Mouse (Mus musculus) right cerebral cortex, postnatal 4 days (tissue): ENCODE results near the gene Nr0b2.

Source experiments
- DNase-seq: peaks from one replicate; pipeline ENCODE4 v3.0.0-alpha.2; 2022

Nr0b2 gene

GRCm38 (mm10) chr4:133563123-133563571 lies 10.0 kb downstream of the Nr0b2 start:
- DNase-seq: peak; percentile 19

- DNase-seq: no peak
Observed at GRCm38 (mm10) chr4:133567251-133567650, 14.1 kb downstream of the Nr0b2 start.

- DNase-seq: no peak
Observed at GRCm38 (mm10) chr4:133569291-133570065, 16.3 kb downstream of the Nr0b2 start.

GRCm38 (mm10) chr4:133570066-133570466 lies 16.9 kb downstream of the Nr0b2 start:
- no peak for DNase-seq

GRCm38 (mm10) chr4:133574070-133574842 lies 21.1 kb downstream of the Nr0b2 start, which contains the start of gene Gpatch3:
Gene Gpatch3, plus strand, starts transcription at chr4:133574745.
- peak; percentile 88 for DNase-seq

GRCm38 (mm10) chr4:133574843-133575202 lies 21.6 kb downstream of the Nr0b2 start:
- DNase-seq: no peak

- DNase-seq: no peak
Observed at GRCm38 (mm10) chr4:133577983-133578382, 24.8 kb downstream of the Nr0b2 start.

- no peak for DNase-seq
Observed at GRCm38 (mm10) chr4:133583690-133584058, 30.5 kb downstream of the Nr0b2 start.

- DNase-seq: peak; percentile 79
Observed at GRCm38 (mm10) chr4:133584059-133584951, 31.1 kb downstream of the Nr0b2 start, which contains the start of gene Gpn2. Gene Gpn2, plus strand, starts transcription at chr4:133584362.

- DNase-seq: peak; percentile 71
Observed at GRCm38 (mm10) chr4:133592570-133592969, 39.4 kb downstream of the Nr0b2 start.

GRCm38 (mm10) chr4:133595538-133595937 lies 42.4 kb downstream of the Nr0b2 start:
- no peak for DNase-seq

GRCm38 (mm10) chr4:133596084-133596483 lies 42.9 kb downstream of the Nr0b2 start:
- DNase-seq: no peak

GRCm38 (mm10) chr4:133598616-133599015 lies 45.4 kb downstream of the Nr0b2 start:
- no peak for DNase-seq

- no peak for DNase-seq
Observed at GRCm38 (mm10) chr4:133599116-133599515, 45.9 kb downstream of the Nr0b2 start.

- DNase-seq: peak; percentile 72
Observed at GRCm38 (mm10) chr4:133599571-133600073, 46.4 kb downstream of the Nr0b2 start.

- no peak for DNase-seq
Observed at GRCm38 (mm10) chr4:133600306-133600705, 47.1 kb downstream of the Nr0b2 start.

GRCm38 (mm10) chr4:133601721-133602218 lies 48.6 kb downstream of the Nr0b2 start, which contains the start of gene Sfn:
Gene Sfn, minus strand, starts transcription at chr4:133602168.
- peak; percentile 27 for DNase-seq

- DNase-seq: no peak
Observed at GRCm38 (mm10) chr4:133603056-133603455, 49.9 kb downstream of the Nr0b2 start.

GRCm38 (mm10) chr4:133604175-133604574 lies 51.0 kb downstream of the Nr0b2 start:
- DNase-seq: no peak

GRCm38 (mm10) chr4:133604856-133605255 lies 51.7 kb downstream of the Nr0b2 start:
- DNase-seq: no peak

GRCm38 (mm10) chr4:133605330-133605729 lies 52.2 kb downstream of the Nr0b2 start:
- DNase-seq: no peak
